Mouse (Mus musculus) ovary, adult 18-20 months (tissue): Measurements from ENCODE around the gene Fgf18.

Experiments
- DNase-seq: peaks from one replicate; pipeline ENCODE4 v3.0.0; 2022; ENCODE audit warnings: low spot score, mixed read lengths

Gene Fgf18

DNA sequence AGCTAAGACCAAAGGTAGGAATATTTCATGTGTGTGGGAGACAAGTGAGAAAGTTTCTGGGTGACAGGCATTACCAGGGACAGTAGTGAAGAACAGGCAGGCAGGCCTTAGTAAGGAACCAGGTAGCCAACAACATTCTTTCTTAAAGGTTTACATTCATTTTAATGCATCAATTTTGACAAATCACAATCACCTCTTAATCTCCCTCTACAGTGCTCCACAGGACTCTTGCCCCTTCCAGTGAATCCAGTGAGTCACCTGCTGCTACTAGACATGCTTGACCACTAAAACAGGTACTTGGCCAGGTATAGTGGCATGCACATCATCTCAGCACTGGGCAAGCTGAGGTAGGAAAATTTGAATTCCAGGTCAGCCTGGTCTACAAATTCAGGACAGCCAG, 3.2 kb upstream of the Fgf18 start:
- DNase-seq: no peak

DNA sequence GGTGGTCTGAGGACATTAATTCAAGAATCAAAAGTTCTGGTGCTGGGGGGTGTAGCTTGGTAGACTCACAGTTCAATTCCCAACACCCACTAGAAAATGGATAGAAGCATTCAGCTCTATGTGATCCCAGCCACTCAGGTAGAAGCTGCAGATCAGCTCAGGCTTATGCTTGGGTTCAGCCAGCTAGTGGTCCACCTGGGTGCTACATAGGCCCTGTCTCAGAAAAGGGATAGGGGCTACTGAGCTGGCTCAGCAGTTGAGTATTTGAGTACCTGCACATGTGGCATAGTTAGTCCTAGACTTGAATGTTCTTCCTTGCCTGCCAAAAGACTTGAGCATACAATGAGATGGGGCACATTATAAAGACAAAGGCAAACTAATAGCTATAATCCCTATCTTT, 2.3 kb upstream of the Fgf18 start:
- no peak for DNase-seq

DNA sequence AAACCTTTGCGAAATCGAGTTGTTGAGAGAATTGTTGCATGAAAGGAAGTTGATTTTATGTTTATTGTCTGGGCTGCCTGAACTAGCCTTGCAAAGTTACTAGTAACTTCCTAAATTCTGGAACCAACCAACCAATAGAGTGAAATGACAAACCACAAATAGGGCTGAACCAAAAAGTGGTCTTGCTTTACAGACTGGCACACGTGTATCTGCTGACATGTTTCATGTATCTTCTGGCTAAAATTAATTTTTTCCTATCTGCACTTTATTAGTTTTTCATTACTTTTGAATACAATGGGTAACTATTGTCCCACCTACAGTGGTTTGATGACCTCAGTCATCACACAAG, 1.9 kb upstream of the Fgf18 start:
- no peak for DNase-seq

DNA sequence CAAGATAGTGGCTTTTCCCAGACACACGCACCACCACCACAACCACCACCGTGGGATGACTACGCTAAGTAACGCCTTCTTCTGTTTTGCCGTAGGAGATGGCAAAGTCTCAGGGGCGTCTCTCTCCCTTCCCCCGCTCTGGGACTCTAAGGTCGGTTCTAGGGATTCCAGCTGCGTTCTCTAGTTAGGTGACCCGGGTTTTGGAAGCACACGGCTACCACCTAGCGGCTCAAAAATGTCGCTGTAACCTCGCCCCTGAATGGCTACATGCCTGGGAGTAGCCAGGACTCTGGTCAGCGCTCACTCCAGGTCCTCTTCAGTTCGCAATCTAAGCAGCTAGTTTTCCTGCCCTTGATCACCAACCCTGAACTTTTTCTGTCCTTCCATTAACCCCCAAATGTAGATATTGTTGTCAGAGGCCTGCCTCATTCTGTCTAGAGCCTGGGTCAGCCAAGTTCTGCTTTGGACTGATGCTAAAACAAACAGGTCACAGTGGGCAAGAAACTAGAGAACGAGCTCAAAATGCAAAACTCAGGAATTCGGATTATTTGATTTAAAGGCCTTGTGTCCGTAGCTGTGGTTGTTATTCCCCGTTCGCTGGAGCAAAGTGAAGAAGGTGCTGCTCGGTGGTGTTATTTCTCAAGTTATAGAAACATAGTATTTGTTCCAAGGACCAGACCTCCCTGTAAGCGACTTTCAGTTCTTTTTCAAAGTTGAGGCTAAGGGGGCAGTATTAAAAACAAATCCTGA, 1.3 kb upstream of the Fgf18 start:
- peak; percentile 68 for DNase-seq

DNA sequence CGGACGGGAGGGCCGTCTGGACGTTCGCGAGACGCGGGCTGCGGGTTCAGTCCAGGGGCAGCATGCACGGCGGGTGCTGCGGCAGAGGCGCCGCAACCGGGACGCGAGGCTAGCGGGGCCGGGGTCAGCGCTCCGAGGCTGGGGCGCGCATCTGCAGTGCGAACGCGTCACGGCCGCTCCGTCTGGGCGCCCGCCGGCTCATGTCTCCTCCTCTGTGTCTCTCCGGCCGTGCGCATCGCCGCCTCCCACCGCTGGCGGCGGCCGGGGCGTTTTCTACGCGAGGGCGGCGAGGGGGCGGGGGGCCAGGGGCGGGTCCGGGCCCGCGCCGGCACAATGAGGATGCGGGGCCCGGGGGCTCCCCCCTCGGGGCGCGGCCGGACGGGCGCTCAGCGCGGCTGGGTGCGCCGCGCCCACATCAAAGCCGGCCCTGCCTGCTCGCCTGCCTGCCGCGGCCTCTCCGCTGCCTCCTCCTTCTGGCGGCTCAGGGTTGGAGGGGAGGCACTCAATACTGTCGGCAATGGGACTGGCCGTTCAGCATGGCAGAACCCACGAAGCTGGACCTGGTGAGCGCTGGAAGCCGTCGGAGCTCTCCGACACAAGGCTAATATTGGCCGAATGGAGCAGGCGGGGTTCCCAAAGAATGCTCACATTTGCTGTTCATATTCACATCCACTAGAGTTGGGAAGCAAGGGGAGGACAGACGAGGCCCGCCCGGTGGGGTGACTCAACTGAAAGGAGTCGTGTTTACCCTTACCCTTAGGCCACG, 555 bp upstream of the Fgf18 start:
- peak; percentile 25 for DNase-seq

DNA sequence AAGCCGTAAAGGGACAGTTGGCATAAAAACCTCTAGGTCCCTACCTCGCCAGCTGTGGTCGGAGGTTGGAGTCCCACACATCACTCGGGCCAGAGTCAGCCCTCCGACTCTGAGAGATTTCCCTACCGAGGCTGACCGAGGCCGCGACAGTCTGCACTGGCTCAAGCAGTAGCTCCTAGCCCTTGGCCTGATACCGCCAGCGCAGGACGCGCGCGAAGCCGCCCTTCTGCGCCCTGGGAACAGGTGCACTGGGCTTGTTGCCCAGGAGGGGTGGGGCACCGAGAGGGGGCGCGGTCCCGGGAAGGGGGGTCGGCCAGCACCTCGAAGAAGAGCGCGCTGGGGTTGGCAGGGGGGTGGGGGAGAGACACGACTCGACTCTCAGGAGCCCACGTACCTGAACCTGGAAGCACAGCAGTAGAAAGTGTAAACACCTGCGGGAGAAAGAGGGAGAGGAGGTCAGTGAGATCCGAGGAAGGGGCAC, 509 bp downstream of the Fgf18 start:
- DNase-seq: no peak

DNA sequence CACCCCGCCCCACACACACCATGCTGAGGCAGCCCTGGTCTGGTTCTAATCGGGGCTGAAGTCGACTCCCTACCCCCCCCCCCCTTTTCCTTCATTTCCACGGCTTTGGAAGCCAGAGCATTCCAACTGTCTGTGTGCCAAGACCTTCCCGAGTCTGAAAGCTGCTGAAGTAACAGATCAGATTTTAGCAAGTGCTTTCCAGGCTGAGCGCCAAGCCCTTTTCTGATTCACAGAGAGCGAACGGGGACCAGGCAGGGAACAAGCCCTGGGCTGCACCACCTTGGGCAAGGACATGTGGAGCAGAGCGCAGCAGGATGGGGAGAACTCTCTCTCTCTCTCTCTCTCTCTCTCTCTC, 1.1 kb downstream of the Fgf18 start:
- peak; percentile 67 for DNase-seq

DNA sequence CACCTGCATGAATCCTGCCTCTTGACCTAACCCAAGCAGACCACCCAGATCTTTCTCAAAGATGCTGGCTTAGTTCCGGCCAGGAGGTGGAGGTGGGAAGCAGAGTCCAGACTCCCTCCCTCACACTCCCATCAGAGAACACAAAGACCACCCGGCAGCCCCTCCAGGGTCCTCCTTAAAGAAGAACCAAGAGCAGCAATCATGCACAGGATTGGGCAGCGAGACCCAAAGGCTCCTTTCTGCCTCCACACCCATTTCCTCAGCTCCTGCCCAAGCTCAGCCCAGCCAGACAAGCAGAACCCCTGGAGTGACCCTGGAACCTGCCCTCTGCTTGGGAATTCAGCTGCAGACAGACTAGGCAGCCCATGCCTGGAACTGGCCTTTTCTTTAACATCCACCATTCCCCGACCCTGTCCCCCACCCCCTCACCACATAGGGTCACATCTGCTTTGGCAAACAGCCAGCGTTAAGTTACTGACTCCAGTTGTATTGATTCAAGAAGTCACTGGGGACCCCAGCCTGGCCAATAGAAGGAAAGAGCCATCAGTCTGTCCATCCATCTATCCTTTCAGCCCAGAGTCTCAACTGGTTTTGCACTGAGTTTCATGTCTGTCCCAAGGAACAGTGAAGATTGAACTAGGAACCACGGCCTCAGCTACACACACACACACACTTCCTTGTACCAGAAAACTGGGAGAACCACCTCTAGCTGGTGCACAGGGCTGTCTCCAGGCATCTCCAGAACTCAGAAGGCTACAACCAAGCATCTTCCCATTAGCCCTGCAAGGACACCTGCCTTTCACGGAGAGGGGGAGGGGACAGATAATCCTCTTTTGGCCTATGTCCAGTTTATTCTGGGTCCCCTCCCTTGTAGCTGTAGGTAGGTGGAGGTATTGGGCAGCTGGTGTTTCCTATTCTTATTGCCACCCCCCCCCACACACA, 1.7 kb downstream of the Fgf18 start:
- DNase-seq: no peak

DNA sequence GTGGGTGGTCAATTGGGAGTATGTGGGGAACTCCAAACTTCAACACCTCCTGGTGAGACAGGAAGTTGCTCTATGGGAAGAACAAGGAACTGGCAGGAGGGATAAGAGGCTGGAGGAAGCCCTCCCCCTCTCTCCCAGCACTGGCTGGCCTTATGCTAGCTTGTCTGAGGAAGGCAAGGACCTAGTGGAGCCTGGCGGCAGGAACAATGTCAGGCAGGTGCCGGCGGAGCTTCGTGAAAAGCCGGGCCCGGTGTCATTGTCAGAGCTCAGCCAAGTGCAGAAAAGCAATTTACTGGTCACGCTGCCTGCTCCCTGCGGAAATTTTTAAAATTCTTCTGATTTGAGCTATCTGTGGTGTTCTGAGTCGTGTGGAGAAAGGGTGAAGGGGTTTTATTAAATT, 3.3 kb downstream of the Fgf18 start:
- no peak for DNase-seq

DNA sequence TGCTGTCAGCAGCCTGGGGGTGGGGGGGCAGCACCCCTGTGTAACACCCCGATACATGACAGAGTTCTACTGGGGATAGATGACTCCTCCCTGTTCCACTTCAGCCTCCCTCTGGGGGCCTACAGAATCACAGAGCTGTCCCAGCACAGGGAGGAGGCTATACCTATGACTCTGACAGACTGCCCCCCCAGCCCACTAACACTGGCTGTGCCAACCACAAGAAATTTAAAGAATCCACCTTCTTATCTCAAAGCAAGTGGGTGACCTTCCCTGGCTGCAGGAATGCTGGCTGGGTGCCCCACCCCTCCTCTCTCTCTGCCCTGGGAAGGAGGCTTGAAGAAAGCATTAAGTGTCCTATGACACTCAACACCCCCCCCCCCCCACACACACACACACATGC, 4.4 kb downstream of the Fgf18 start:
- peak; percentile 26 for DNase-seq

DNA sequence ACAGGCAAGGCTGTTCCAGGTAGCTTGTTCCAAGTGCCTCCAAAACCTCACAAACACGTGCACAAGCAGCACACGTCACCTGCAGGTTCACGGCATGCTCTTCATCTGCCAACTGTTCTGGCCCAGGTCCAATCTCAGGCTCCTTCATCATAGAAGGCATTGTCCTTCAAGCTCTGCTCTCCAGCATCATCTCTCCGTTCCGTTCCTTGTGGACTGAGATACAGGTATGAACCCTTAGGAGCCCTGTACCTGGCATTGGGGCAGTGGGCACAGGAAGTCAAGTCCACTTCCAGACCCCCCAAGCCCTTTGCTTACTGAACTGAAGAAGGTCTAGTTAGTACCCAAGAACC, 7.1 kb downstream of the Fgf18 start:
- DNase-seq: no peak

DNA sequence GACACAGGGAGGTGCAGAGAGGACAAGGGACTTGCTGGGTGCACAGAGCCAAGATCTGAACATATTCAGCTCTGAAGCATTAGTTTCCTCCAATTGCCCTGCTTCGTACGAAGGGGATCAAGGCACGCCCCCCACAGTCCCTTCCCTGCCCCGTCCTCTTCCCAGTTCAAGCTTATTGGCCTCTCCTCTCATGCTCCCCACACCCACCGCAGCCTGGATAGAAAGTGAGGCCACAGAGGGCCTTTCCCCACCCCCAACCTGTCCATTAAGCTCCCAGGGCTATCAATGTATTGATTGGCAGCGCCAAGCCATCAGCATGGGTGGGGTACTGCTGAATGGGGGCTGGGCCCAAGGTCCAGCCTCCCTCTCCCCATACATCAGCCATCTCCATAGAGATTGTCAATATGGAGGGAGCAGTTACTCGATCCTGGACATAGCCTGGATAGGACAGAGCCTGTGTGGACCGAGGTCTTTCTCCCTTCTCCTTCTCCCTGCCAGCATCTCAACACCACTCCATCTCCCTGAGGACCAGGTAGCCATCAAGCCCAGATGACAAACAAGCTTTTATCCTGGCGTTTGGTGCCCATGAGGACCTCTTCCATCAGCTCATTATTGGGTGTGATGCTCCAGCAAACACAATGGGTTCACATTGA, 7.6 kb downstream of the Fgf18 start:
- DNase-seq: no peak

DNA sequence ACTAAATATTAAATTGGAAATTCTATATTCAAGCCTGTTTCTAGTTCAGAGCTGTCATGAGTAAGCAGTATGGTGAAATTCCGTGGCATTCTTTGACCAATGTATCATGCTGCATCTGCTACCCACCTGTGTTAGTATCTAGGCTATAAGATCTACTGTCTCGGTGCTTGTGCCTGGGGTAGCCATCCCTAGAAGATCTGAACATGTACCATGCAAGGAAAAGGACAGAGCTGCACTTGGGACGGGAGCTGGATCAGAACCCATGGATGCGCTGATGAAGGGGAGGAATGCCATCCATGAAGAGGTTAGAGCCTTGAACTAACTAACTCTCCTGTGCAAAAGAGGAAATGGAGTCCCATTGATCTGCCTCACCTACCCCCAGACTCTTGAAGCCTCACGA, 8.5 kb downstream of the Fgf18 start:
- no peak for DNase-seq

DNA sequence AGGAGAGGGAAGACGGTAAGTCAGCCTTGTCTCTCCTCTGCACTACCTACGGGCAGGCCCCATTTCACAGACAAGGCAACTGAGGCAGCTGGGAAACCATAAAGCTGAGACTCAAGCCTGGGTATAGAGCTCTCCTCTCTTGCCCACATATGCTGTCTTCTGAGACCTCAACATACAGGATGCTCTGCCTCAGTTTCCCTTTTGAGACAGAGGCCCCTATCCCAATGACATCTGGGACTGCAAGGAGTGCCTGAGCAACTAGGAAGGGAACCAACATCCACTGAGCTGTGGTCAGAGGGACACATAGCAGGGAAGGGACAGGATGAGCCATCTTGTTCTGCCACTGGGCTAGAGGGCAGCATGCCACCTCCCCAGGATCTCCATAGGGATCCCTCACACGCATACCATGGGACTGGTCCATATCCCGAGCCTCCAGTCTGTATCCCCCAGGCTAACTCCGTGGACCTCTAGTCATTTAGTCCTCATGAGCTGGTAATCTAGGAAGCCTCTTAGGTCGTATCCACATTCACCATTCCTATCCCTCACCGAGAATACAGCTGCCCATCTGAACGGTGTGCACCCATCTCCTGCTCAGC, 12.7 kb downstream of the Fgf18 start:
- no peak for DNase-seq

DNA sequence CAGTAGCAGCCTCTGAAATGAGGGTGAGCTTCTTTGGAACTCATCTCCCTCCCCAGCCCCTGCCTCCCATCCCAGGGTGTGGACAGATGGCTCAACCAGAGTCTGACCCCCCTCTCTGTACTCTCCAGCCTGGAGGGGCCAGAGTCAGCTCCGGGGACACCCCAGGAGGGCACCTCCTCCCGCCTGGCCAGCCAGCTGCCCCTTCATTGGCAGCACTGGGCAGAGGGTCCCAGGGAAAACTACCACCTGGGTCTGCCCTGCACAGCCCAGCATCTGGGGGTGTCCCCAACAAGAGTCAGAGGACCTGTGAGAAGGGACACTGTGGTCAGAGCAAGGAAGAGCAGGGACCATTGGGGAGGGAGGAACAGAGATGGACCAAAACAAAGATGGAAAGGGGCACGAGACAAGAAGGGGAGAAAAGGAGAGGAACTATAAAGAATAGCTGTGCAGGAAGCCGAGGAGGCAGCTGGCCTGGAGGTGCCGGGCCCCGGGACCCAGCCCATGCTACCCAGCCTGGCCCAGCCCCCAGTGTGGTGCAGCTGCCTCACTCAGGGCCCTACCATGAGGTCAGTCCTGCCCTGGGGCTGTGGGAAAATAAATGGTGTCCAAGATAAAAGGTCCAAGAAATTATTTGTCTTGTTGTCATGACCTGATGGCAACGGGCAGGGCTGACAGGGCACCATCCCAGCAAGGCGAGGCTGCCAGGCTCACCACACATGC, 14.4 kb downstream of the Fgf18 start:
- no peak for DNase-seq

DNA sequence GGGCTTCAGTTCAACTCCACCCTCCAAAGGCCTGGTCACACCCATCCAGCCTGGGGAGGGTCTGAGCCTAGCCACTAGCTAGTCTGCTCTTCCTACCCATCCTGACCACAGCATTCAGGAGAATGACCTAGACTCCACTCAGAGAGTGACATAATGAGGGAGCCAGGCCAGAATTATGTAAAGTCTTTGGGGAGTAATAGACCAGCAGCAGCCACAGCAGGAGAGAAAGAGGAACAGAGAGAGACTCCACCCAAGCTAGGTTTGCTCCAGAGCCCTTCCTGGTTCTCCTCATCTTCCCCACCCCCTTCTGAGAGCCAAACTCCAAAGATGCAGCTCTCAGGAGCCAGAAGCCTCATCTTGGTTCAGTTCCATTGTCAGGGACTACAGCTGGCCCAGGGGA, 20.1 kb downstream of the Fgf18 start:
- DNase-seq: no peak

DNA sequence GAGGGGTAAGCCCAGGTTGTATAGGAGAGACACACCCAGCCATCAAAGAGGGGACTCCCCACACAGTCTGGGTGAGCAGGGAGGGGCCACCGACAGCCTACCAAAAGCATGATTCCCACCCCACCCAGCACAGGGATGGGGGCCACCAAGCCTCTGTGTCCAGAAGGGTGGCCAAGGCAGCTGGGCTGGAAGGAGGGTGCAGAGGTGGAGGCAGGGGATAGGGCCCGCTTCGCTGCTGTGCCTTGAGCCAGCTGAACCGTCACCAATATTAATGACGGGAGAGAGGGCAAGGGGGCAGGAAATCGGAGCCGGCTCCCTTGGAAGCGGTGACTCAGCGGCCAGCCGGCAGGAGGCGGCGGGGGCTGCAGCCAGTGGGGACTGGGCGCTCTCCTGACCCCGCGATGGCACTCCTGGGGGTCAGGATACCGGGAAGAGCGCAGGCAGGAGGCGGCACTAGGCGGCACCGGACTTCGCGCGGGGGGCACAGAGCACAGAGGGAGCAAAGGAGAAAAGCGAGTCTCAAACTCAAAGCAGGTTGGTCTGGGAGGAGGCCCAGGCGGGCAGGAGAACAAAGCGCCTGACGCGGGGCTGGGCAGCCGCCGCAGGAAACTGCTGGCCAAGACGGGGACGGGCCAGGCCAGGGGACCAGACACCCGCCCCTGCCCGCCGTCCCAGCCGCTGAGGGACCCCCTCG, 24.5 kb downstream of the Fgf18 start:
- no peak for DNase-seq

DNA sequence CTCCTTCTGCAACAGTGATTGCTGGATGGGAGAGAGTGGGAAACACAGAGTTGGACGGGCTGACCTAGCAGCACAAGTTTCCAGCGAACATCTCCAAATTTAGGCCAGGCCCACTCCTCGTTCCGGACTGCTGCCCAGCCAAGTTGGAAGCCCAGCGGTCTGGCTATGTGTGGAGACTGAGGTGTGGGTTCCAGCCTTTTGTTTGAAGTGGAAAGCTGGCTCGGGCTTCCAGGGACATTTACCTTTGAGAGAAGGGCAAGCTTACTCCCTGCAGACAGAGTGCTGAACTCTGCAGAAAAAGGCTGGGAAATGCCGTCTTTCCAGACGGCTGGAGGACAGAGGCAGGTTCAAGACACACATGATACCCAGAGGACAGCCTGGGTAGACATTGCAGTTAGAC, 27.6 kb downstream of the Fgf18 start:
- no peak for DNase-seq

DNA sequence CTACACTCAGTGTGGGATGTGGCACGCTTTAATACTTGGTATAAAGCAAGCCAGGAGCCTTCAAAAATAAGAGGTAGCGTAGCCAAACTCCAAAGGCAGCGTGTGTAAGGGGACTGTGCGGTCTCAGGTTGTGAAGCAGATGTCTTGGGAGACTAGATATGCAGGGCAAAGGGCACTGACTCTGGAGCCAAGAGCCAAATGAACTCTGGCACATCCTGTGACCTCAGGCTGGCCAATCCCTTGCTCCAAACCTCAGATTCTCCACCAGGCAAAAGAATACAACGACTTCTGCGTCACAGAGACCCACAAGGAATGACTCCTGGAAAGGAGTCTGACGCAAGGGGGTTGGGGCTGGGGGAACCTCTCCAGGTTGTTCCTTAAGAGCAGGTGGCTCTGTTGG, 28.1 kb downstream of the Fgf18 start:
- DNase-seq: no peak

DNA sequence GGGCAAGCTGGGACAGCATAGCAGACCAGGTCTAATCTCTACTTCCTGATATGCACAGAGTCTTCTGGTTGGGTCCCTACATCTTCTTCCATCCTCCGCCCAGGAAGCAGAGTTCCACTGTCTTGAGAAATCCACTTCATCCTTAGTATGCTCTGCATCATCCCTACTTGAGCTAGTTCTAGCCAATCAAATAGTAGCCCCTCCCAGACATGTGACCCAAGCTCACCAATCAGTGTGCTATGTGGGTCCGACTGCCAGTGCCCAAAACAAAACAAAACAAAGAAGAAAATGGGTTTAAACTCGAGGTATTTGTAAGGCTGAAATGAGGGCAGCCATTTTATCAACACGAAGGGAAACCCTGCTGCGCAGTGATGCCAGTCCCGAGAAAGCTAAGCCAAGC, 28.7 kb downstream of the Fgf18 start:
- no peak for DNase-seq

DNA sequence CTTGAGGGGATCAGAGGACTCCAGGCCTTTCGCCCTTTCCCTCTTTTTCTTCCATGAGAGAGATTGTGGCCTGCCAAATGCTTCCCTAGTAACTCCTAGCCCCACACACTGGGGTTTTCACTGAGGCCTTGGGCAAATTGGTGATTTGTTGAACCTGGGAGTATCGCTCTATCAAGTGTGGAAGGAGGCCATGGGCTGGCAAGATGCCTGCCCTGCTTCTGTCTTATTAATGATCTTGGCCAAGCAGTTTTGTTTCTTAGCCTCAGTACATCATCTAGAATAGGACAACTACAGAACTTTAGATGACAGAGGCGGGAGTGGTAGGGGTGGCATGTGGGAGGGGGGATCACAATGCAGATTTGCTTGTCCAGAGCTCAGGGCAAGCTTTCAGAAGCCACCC, 31.4 kb downstream of the Fgf18 start:
- no peak for DNase-seq
